Mouse (Mus musculus): Measurements from ENCODE around the gene Rapgef1.

DNA sequence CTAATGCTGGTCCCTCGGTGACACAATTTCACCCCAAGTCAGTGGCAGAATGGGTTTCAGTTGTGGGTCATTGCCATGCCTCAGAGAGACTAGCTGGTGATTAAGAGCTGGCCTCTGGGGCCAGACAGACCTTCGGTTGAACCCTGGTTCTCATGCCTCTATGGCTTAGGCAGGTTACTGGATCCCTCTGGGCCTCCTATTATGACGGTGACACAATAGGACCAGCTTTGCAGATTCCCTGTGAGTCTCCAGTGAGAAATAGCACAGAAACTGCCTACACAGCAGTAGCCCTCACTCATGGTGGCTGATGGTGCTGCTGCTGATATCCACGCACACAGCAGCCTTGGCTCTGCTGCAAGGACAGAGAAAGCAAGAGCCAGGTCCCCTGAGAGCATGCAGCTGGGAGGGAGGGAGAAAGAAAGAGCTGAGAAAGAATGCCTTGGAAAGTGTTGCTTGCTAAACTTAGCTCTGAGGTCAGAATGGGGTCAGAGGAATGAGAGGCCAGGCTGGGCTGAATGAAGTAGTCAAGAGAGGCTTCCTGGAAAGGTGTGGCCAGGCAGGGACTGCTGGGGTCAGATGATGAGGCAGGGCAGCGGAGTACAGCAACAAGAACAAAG lies 46.6 kb upstream of the Rapgef1 start:
- TF ChIP-seq TAL1 (conservative IDR thresholded peaks at IDR 0.05; ENCODE audit: low read depth, low read length) (no peak), CTCF (IDR thresholded peaks at IDR 0.05; ENCODE audit: low read depth, low read length) (no peak), GATA1 (IDR thresholded peaks at IDR 0.05; ENCODE audit: borderline replicate concordance, low read length) (no peak), POLR2AphosphoS5 (IDR thresholded peaks at IDR 0.05; ENCODE audit: insufficient replicate concordance, low read depth, low read length) (no peak), GATA2 (IDR thresholded peaks at IDR 0.05; ENCODE audit: borderline replicate concordance, low read depth, low read length) (no peak)

All from G1E (cell line).